Mouse (Mus musculus): ENCODE results near the gene Sprr2i. TPM values are rescaled to one million over a fixed set of nuclear protein-coding genes. Genes with fewer than 3 reads are reported as not detected.

Sprr2i gene
- not detected in 2 replicates for polyA plus RNA-seq (2012; rRNA removed)

GRCm38 (mm10) chr3:92407691-92408090, at the start of gene Sprr2i:
Sprr2i (plus strand) TSS chr3:92407991.

GRCm38 (mm10) chr3:92364887-92365286, 42.9 kb upstream of the Sprr2i start, which contains the start of gene Sprr2f:
Sprr2f (plus strand) TSS chr3:92365187.

GRCm38 (mm10) chr3:92385385-92385784, 22.4 kb upstream of the Sprr2i start, which contains the start of gene Sprr2h:
Sprr2h (plus strand) TSS chr3:92385685.

GRCm38 (mm10) chr3:92417782-92418181, 10.0 kb downstream of the Sprr2i start, which contains the start of gene Sprr2j-ps:
Sprr2j-ps (plus strand) TSS chr3:92418082.

GRCm38 (mm10) chr3:92429323-92429722, 21.5 kb downstream of the Sprr2i start, which contains the start of gene Gm9774:
Gm9774 (minus strand) TSS chr3:92429423.

GRCm38 (mm10) chr3:92432282-92432681, 24.5 kb downstream of the Sprr2i start, which contains the start of gene Sprr2k:
Sprr2k (plus strand) TSS chr3:92432582.

GRCm38 (mm10) chr3:92438689-92439088, 30.9 kb downstream of the Sprr2i start, which contains the start of gene Sprr1b:
Sprr1b (minus strand) TSS chr3:92438789.

GRCm38 (mm10) chr3:92458620-92459019, 50.8 kb downstream of the Sprr2i start, which contains the start of gene Sprr3:
Sprr3 (minus strand) TSS chr3:92458720.

Other genes starting within 250 kb of the Sprr2i start
- 32.7 and 59.6 TPM in 2 replicates for gene Sprr2a1, start 192.2 kb upstream of the Sprr2i start, polyA plus RNA-seq (2012; rRNA removed)
- 23,758 and 55,060 TPM in 2 replicates for gene Sprr2a2, start 192.1 kb upstream of the Sprr2i start, polyA plus RNA-seq (2012; rRNA removed)
- gene Sprr2a3, start 122.6 kb upstream of the Sprr2i start, polyA plus RNA-seq (2012; rRNA removed) = 643 and 812 TPM in 2 replicates
- not detected in 2 replicates for gene Sprr2b, start 91.4 kb upstream of the Sprr2i start, polyA plus RNA-seq (2012; rRNA removed)
- gene Sprr2d, start 68.9 kb upstream of the Sprr2i start, polyA plus RNA-seq (2012; rRNA removed) = not detected in 2 replicates
- not detected in 2 replicates for gene Sprr2e, start 55.8 kb upstream of the Sprr2i start, polyA plus RNA-seq (2012; rRNA removed)
- not detected in 2 replicates for gene Sprr2f, start 42.8 kb upstream of the Sprr2i start, polyA plus RNA-seq (2012; rRNA removed)
- 0.22 TPM in 1 of 2 replicates, not detected in the other for gene Sprr2h, start 22.3 kb upstream of the Sprr2i start, polyA plus RNA-seq (2012; rRNA removed)
- not detected in 2 replicates for gene Sprr2j-ps, start 10.1 kb downstream of the Sprr2i start, polyA plus RNA-seq (2012; rRNA removed)
- 4.5 and 8.2 TPM in 2 replicates for gene Gm9774, start 21.4 kb downstream of the Sprr2i start, polyA plus RNA-seq (2012; rRNA removed)
- not detected in 2 replicates for gene Sprr2k, start 24.6 kb downstream of the Sprr2i start, polyA plus RNA-seq (2012; rRNA removed)
- gene Sprr1b, start 30.8 kb downstream of the Sprr2i start, polyA plus RNA-seq (2012; rRNA removed) = not detected in 2 replicates
- not detected in 2 replicates for gene Sprr3, start 50.7 kb downstream of the Sprr2i start, polyA plus RNA-seq (2012; rRNA removed)
- 27.3 and 33.0 TPM in 2 replicates for gene Sprr1a, start 77.9 kb downstream of the Sprr2i start, polyA plus RNA-seq (2012; rRNA removed)
- gene Sprr4, start 92.5 kb downstream of the Sprr2i start, polyA plus RNA-seq (2012; rRNA removed) = not detected in 2 replicates
- gene 2310046K23Rik, start 126.5 kb downstream of the Sprr2i start, polyA plus RNA-seq (2012; rRNA removed) = not detected in 2 replicates
- not detected in 2 replicates for gene Ivl, start 165.7 kb downstream of the Sprr2i start, polyA plus RNA-seq (2012; rRNA removed)
- gene Smcp, start 181.0 kb downstream of the Sprr2i start, polyA plus RNA-seq (2012; rRNA removed) = not detected in 2 replicates
- not detected in 2 replicates for gene 2210017I01Rik, start 199.5 kb downstream of the Sprr2i start, polyA plus RNA-seq (2012; rRNA removed)
- gene Lce6a, start 213.7 kb downstream of the Sprr2i start, polyA plus RNA-seq (2012; rRNA removed) = not detected in 2 replicates
- gene Lce1a1, start 240.3 kb downstream of the Sprr2i start, polyA plus RNA-seq (2012; rRNA removed) = not detected in 2 replicates
- not detected in 2 replicates for gene Lce1b, start 248.9 kb downstream of the Sprr2i start, polyA plus RNA-seq (2012; rRNA removed)

All from colon, adult 2 months (tissue).